ENCODE assay signal across 35 mouse cellular contexts in the genomic region with DNA sequence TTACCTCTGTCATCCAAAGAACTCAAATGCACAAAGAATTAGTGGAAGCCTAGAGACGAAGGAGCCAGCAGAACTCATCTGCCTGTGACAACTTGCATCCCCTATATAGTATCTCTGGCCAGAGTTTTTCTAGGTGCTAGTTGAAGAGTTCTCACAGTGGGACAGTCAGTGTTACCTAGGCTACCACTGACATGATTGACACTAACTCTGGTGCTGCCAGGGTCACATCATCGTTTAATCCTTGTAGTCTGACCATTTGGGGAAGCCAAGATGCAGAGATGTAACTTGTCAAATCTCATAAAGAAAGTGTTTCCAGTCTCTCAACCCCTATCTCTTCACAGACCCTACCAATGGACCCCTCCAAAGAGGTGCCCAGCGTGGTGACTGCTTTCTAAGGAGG. TPM values are rescaled to one million over a fixed set of nuclear protein-coding genes. Genes with fewer than 3 reads are reported as not detected.
DNase-seq lines count a peak whose midpoint lies in the region; ATAC-seq lines count a peak whose summit lies in the region.
"Had no signal": no experiment of that assay in that cellular context is flagged by ENCODE, and none has a peak within 500 bp of the region (broad histone marks: within the 10 kb centered on the region; RNA-seq: fewer than 3 reads in every experiment).

No protein-coding gene starts in this region.

- DNase-seq in heart, postnatal 4 days = no peak
- DNase-seq in kidney, adult 18-20 months = no peak
- peak; percentile 52 for DNase-seq in 3T3-L1 (ENCODE audit: low read depth, low spot score)
- DNase-seq: thymus, adult 2 months; thymus, postnatal 4 days had no signal

- H3K9me3 ChIP-seq in heart, embryonic 13.5 days = no peaks in the 10 kb centered on the region
- no peaks in the 10 kb centered on the region for H3K9me3 ChIP-seq in kidney, embryonic 16.5 days (ENCODE audit: low read length)
- H3K9me3 ChIP-seq: forebrain, embryonic 12.5 days; intestine, embryonic 15.5 days; liver, embryonic 12.5 days; midbrain, embryonic 10.5 days; neural tube, embryonic 13.5 days had no signal

- no peak overlapping the region for H3K9ac ChIP-seq in heart, embryonic 13.5 days
- H3K9ac ChIP-seq in kidney, embryonic 16.5 days (replicated peaks; ENCODE audit: low read length) = no peak overlapping the region
- H3K9ac ChIP-seq: forebrain, embryonic 12.5 days; intestine, embryonic 15.5 days; liver, embryonic 12.5 days; liver, postnatal 0 days; neural tube, embryonic 13.5 days had no signal

- WGBS in heart, embryonic 13.5 days = 53% methylated on average over 3 of the region's 3 CpGs
- WGBS in kidney, embryonic 16.5 days = 78% methylated on average over 3 of the region's 3 CpGs

- no peak overlapping the region for H3K4me3 ChIP-seq in heart, embryonic 13.5 days
- no peak overlapping the region for H3K4me3 ChIP-seq in kidney, embryonic 16.5 days (ENCODE audit: low read length)
- no peak overlapping the region for H3K4me3 ChIP-seq in brown adipose tissue, adult 24 weeks (ENCODE audit: insufficient read depth, low read depth, low read length)
- H3K4me3 ChIP-seq: forebrain, embryonic 12.5 days; intestine, embryonic 15.5 days; liver, embryonic 12.5 days; midbrain, embryonic 10.5 days; neural tube, embryonic 13.5 days had no signal

- peaks cover 83% of the 10 kb centered on the region for H3K27me3 ChIP-seq in heart, embryonic 13.5 days (replicated peaks)
- H3K27me3 ChIP-seq in kidney, embryonic 16.5 days (ENCODE audit: insufficient read depth, low read length) = no peaks in the 10 kb centered on the region
- H3K27me3 ChIP-seq: CH12.LX; forebrain, embryonic 12.5 days; intestine, embryonic 15.5 days; neural tube, embryonic 13.5 days had no signal

- no peak for ATAC-seq in heart, embryonic 13.5 days (ENCODE audit: extremely low read depth, insufficient number of reproducible peaks, low FRiP score, low TSS enrichment)
- ATAC-seq in kidney, embryonic 16.5 days (ENCODE audit: low FRiP score, low TSS enrichment) = no peak
- ATAC-seq in inflammation-experienced regulatory T-cells, adult 6 months = no peak
- ATAC-seq: activated CD4-positive, CD25-positive, alpha-beta regulatory T cell, adult 4 months; intestine, embryonic 15.5 days; liver, embryonic 12.5 days; liver, postnatal 0 days had no signal

- H3K4me2 ChIP-seq in heart, embryonic 13.5 days = no peak overlapping the region; the same call in 1 of the 2 replicates
- H3K4me2 ChIP-seq in kidney, embryonic 16.5 days (replicated peaks; ENCODE audit: low read depth, low read length) = no peak overlapping the region
- H3K4me2 ChIP-seq: forebrain, embryonic 12.5 days; intestine, embryonic 15.5 days; liver, embryonic 12.5 days; neural tube, embryonic 13.5 days had no signal

- peaks cover 29% of the 10 kb centered on the region for H3K4me1 ChIP-seq in heart, embryonic 13.5 days
- H3K4me1 ChIP-seq in kidney, embryonic 16.5 days (ENCODE audit: insufficient read depth, low read length) = peaks cover 19% of the 10 kb centered on the region
- peaks cover 46% of the 10 kb centered on the region for H3K4me1 ChIP-seq in brown adipose tissue, adult 24 weeks (ENCODE audit: control insufficient read depth, insufficient read depth, insufficient read length, low read length)
- H3K4me1 ChIP-seq: liver, embryonic 12.5 days had no signal

- no peaks in the 10 kb centered on the region for H3K36me3 ChIP-seq in heart, embryonic 13.5 days
- no peaks in the 10 kb centered on the region for H3K36me3 ChIP-seq in kidney, embryonic 16.5 days (ENCODE audit: insufficient read depth, low read length)
- H3K36me3 ChIP-seq: forebrain, embryonic 12.5 days; intestine, embryonic 15.5 days; liver, embryonic 12.5 days; midbrain, embryonic 10.5 days; neural tube, embryonic 13.5 days had no signal

- H3K27ac ChIP-seq in heart, embryonic 13.5 days (replicated peaks) = 0 out of 2 replicates have a peak overlapping the region, but pooled peaks have one; percentile 7
- H3K27ac ChIP-seq in kidney, embryonic 16.5 days (ENCODE audit: low read length) = 0 out of 2 replicates have a peak overlapping the region, but pooled peaks have one; percentile 22
- H3K27ac ChIP-seq in brown adipose tissue, adult 24 weeks (replicated peaks; ENCODE audit: low read depth, low read length) = peak overlapping the region; percentile 78
- H3K27ac ChIP-seq: forebrain, embryonic 12.5 days; intestine, embryonic 15.5 days; liver, embryonic 12.5 days; midbrain, embryonic 10.5 days; neural tube, embryonic 13.5 days had no signal

RNA-seq across cellular contexts. Expression of gene Timp4, which starts 19.3 kb away (rescaled TPM):
- polyA plus RNA-seq in heart, embryonic 13.5 days (2015; fragmentation: Nextera tagmentation; extraction: Ambion mirVana) = 0.19 and 0.27 TPM in 2 replicates
- 1 to 10 TPM; 1.3 to 2.2 TPM for total RNA-seq in heart, postnatal 4 days (2021)
- polyA plus RNA-seq in kidney, embryonic 16.5 days (2015; fragmentation: Nextera tagmentation; extraction: Ambion mirVana) = 0.15 and 0.56 TPM in 2 replicates
- polyA plus RNA-seq in brown adipose tissue, adult 24 weeks (2012; ENCODE audit: insufficient read depth, insufficient read length, missing spikeins) = 11.1 and 36.6 TPM in 2 replicates
- under 1 TPM in 1 of 3 experiments, not detected in 2; 0.08 TPM for polyA plus RNA-seq in inflammation-experienced regulatory T-cells, adult 6 months (2017; shearing (Covaris generic))
- total RNA-seq: CH12.LX; megakaryocyte progenitor cell, adult 5-6 weeks had no signal
- polyA plus RNA-seq: liver, embryonic 12.5 days; liver, postnatal 0 days had no signal

RNA-seq across cellular contexts. Expression of gene Gm17482, which starts 44.2 kb away (rescaled TPM):
- polyA plus RNA-seq in heart, embryonic 13.5 days (2015; fragmentation: Nextera tagmentation; extraction: Ambion mirVana) = not detected in 2 replicates
- total RNA-seq in heart, postnatal 4 days (2021) = not detected
- polyA plus RNA-seq in kidney, embryonic 16.5 days (2015; fragmentation: Nextera tagmentation; extraction: Ambion mirVana) = not detected in 2 replicates
- not detected in 2 replicates for polyA plus RNA-seq in brown adipose tissue, adult 24 weeks (2012; ENCODE audit: insufficient read depth, insufficient read length, missing spikeins)
- polyA plus RNA-seq in inflammation-experienced regulatory T-cells, adult 6 months (2017; shearing (Covaris generic)) = not detected
- total RNA-seq: adrenal gland, adult 2 months; adrenal gland, postnatal 36 days; CH12.LX; ES-E14; gastrocnemius, postnatal 14 days; layer of hippocampus, adult 18-20 months; layer of hippocampus, postnatal 10 days; left cerebral cortex, adult 18-20 months; left cerebral cortex, postnatal 14 days; megakaryocyte progenitor cell, adult 5-6 weeks; midbrain, postnatal 0 days had no signal
- polyA plus RNA-seq: activated CD4-positive, CD25-positive, alpha-beta regulatory T cell, adult 4 months; adrenal gland, adult 2 months; brain, embryonic 14.5 days; C2C12; cerebellum, adult 2 months; cortical plate, adult 2 months; embryonic facial prominence, embryonic 14.5 days; forebrain, embryonic 12.5 days; hindbrain, embryonic 11.5 days; hindbrain, embryonic 16.5 days; intestine, embryonic 15.5 days; limb, embryonic 14.5 days; liver, embryonic 12.5 days; liver, postnatal 0 days; midbrain, embryonic 10.5 days; midbrain, postnatal 0 days; neural tube, embryonic 13.5 days; thymus, adult 2 months had no signal

Comparison
In these comparisons a context has a peak if more than half of its experiments do, and no peak if none do; other contexts are left out.
1. H3K27ac ChIP-seq: peak in every context shown above with its lines; median percentile 78 in brown adipose tissue, adult 24 weeks; 22 in kidney, embryonic 16.5 days; 7 in heart, embryonic 13.5 days.